Mouse (Mus musculus) testis, adult 2 months (tissue): ENCODE data around the gene Psmb3.
"Not testable (repeated sequence)": the region's sequence is repeated elsewhere in the genome, so short reads cannot be mapped to it uniquely, and the experiment has no call there.

ENCODE experiments used
- CTCF ChIP-seq: fragments of 200-500 bp; IDR thresholded peaks from 2 replicates; pipeline ENCODE4 v1.5.1; 2012; ENCODE audit warnings: low read depth, mild to moderate bottlenecking, inconsistent platforms, low read length, moderate library complexity; ENCODE audit not compliant: control insufficient read depth, insufficient read depth, insufficient replicate concordance
- POLR2A ChIP-seq: fragments of 200-500 bp; IDR thresholded peaks from 2 replicates; pipeline ENCODE4 v1.6.1; 2012; ENCODE audit warnings: low read depth, mild to moderate bottlenecking, inconsistent platforms, low read length, moderate library complexity; ENCODE audit not compliant: control insufficient read depth

DNA sequence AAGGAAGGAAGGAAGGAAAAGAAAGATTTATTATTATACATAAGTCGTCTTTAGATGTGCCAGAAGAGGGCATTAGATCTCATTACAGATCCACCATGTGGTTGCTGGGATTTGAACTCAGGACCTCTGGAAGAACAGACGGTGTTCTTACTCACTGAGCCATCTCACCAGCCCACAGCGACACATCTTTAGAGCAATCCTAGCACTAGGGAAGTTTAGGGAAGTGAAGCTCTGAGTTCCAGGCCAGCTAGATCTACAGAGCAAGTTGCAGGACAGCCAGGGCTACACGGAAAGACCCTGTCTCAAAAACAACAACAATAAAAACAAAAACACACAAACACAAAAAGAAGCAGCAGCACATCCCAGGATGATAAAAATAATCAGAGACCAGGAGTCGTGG lies 31.6 kb downstream of the Psmb3 start:
- TF ChIP-seq CTCF, POLR2A: not testable (repeated sequence)
